Mouse (Mus musculus): Measurements from ENCODE around the gene Gm20605. TPM values are rescaled to one million over a fixed set of nuclear protein-coding genes. Genes with fewer than 3 reads are reported as not detected.

The Gm20605 gene
- polyA plus RNA-seq, 1 experiment, result 3.3 TPM

GRCm38 (mm10) chr5:137686127-137686790, 57.3 kb downstream of the Gm20605 start:
- no peaks in the 10 kb centered on the region for H3K27me3 ChIP-seq (ENCODE audit: control insufficient read depth, insufficient read depth, insufficient read length)
- peaks cover 25% of the 10 kb centered on the region for H3K79me2 ChIP-seq (ENCODE audit: control insufficient read depth, insufficient read depth)
- H3K4me3 ChIP-seq, result no peak overlapping the region
- H3ac ChIP-seq (ENCODE audit: control insufficient read depth, insufficient read length), result no peak overlapping the region
- no peak overlapping the region for H3K4me2 ChIP-seq (ENCODE audit: low read depth)
- no peak for TF ChIP-seq CEBPB (IDR thresholded peaks at IDR 0.05; ENCODE audit: insufficient read depth, poor library complexity, severe bottlenecking)
- H3K36me3 ChIP-seq (ENCODE audit: control insufficient read depth, insufficient read depth), result no peaks in the 10 kb centered on the region

- Histone ChIP-seq H3K27me3 (ENCODE audit: control insufficient read depth, insufficient read depth, insufficient read length) (no peaks in the 10 kb centered on the region), H3K79me2 (ENCODE audit: control insufficient read depth, insufficient read depth) (no peaks in the 10 kb centered on the region), H3ac (ENCODE audit: control insufficient read depth, insufficient read length) (no peak overlapping the region), H3K4me2 (ENCODE audit: low read depth) (no peak overlapping the region), H3K36me3 (ENCODE audit: control insufficient read depth, insufficient read depth) (no peaks in the 10 kb centered on the region), H3K4me3 (no peak overlapping the region)
- no peak for TF ChIP-seq REST (IDR thresholded peaks at IDR 0.05; ENCODE audit: insufficient read depth, insufficient read length)
- no peak for TF ChIP-seq E2F4 (IDR thresholded peaks at IDR 0.05; ENCODE audit: insufficient read depth)
These were observed 61.0 kb downstream of the Gm20605 start for GRCm38 (mm10) chr5:137689974-137690373.

- Histone ChIP-seq H3K27me3 (ENCODE audit: control insufficient read depth, insufficient read depth, insufficient read length) (peaks cover 2% of the 10 kb centered on the region), H3K36me3 (ENCODE audit: control insufficient read depth, insufficient read depth) (no peaks in the 10 kb centered on the region), H3ac (ENCODE audit: control insufficient read depth, insufficient read length) (no peak overlapping the region), H3K79me2 (ENCODE audit: control insufficient read depth, insufficient read depth) (no peaks in the 10 kb centered on the region), H3K4me3 (no peak overlapping the region), H3K4me2 (ENCODE audit: low read depth) (no peak overlapping the region)
- TF ChIP-seq CEBPB (IDR thresholded peaks at IDR 0.05; ENCODE audit: insufficient read depth, poor library complexity, severe bottlenecking) (no peak), TCF12 (IDR thresholded peaks at IDR 0.05; ENCODE audit: insufficient read depth, poor library complexity, severe bottlenecking) (no peak), POLR2A (IDR thresholded peaks at IDR 0.05; ENCODE audit: insufficient read length, low read depth) (no peak), MYOG (IDR thresholded peaks at IDR 0.05; ENCODE audit: control insufficient read depth in 1 of 3, insufficient read depth in 1 of 3, insufficient read length in 2 of 3, low read depth in 2 of 3) (no peak), SRF (IDR thresholded peaks at IDR 0.05; ENCODE audit: control insufficient read depth, insufficient read length, low read depth) (no peak), POLR2AphosphoS2 (IDR thresholded peaks at IDR 0.05; ENCODE audit: insufficient read length, low read depth) (no peak), REST (IDR thresholded peaks at IDR 0.05; ENCODE audit: insufficient read depth, insufficient read length) (no peak), MAX (IDR thresholded peaks at IDR 0.05; ENCODE audit: low read depth) (no peak), USF1 (IDR thresholded peaks at IDR 0.05; ENCODE audit: low read depth) (no peak), TCF3 (IDR thresholded peaks at IDR 0.05; ENCODE audit: insufficient read length, low read depth) (no peak), MYOD1 (IDR thresholded peaks at IDR 0.05; ENCODE audit: control insufficient read depth in 1 of 3, insufficient read length in 2 of 3, low read depth in 2 of 3) (no peak), E2F4 (IDR thresholded peaks at IDR 0.05; ENCODE audit: insufficient read depth) (no peak)
These were observed 61.6 kb downstream of the Gm20605 start for GRCm38 (mm10) chr5:137690531-137690930.

- Histone ChIP-seq H3ac (ENCODE audit: control insufficient read depth, insufficient read length) (no peak overlapping the region), H3K36me3 (ENCODE audit: control insufficient read depth, insufficient read depth) (no peaks in the 10 kb centered on the region), H3K79me2 (ENCODE audit: control insufficient read depth, insufficient read depth) (no peaks in the 10 kb centered on the region), H3K4me2 (ENCODE audit: low read depth) (no peak overlapping the region), H3K4me3 (no peak overlapping the region), H3K27me3 (ENCODE audit: control insufficient read depth, insufficient read depth, insufficient read length) (peaks cover 4% of the 10 kb centered on the region)
- TF ChIP-seq USF1 (IDR thresholded peaks at IDR 0.05; ENCODE audit: low read depth), result no peak
- TF ChIP-seq REST (IDR thresholded peaks at IDR 0.05; ENCODE audit: insufficient read depth, insufficient read length), result no peak
- no peak for TF ChIP-seq TCF12 (IDR thresholded peaks at IDR 0.05; ENCODE audit: insufficient read depth, poor library complexity, severe bottlenecking)
- no peak for TF ChIP-seq MYOD1 (IDR thresholded peaks at IDR 0.05; ENCODE audit: control insufficient read depth in 1 of 3, insufficient read length in 2 of 3, low read depth in 2 of 3)
These were observed 62.9 kb downstream of the Gm20605 start for GRCm38 (mm10) chr5:137691881-137692280.

Other genes with a start within 250 kb of the Gm20605 start
- gene Zan, start 152.1 kb upstream of the Gm20605 start, polyA plus RNA-seq (2012; fragmentation: generic; extraction: Trizol), result 0.01 TPM
- gene Pop7, start 126.7 kb upstream of the Gm20605 start, polyA plus RNA-seq (2012; fragmentation: generic; extraction: Trizol), result 53.0 TPM
- gene Gigyf1, start 110.6 kb upstream of the Gm20605 start, polyA plus RNA-seq (2012; fragmentation: generic; extraction: Trizol), result 9.6 TPM
- not detected for gene Epo, start 95.9 kb upstream of the Gm20605 start, polyA plus RNA-seq (2012; fragmentation: generic; extraction: Trizol)
- 632 TPM for gene Gnb2, start 95.7 kb upstream of the Gm20605 start, polyA plus RNA-seq (2012; fragmentation: generic; extraction: Trizol)
- gene Actl6b, start 75.7 kb upstream of the Gm20605 start, polyA plus RNA-seq (2012; fragmentation: generic; extraction: Trizol), result not detected
- gene Tfr2, start 59.3 kb upstream of the Gm20605 start, polyA plus RNA-seq (2012; fragmentation: generic; extraction: Trizol), result 1.1 TPM
- 30.3 TPM for gene Mospd3, start 28.1 kb upstream of the Gm20605 start, polyA plus RNA-seq (2012; fragmentation: generic; extraction: Trizol)
- 368 TPM for gene Pcolce, start 15.4 kb upstream of the Gm20605 start, polyA plus RNA-seq (2012; fragmentation: generic; extraction: Trizol)
- gene Fbxo24, start 173 bp upstream of the Gm20605 start, polyA plus RNA-seq (2012; fragmentation: generic; extraction: Trizol), result 0.72 TPM
- gene Lrch4, start 54 bp upstream of the Gm20605 start, polyA plus RNA-seq (2012; fragmentation: generic; extraction: Trizol), result 29.1 TPM
- 4.6 TPM for gene Sap25, start 12.2 kb downstream of the Gm20605 start, polyA plus RNA-seq (2012; fragmentation: generic; extraction: Trizol)
- 0.04 TPM for gene Irs3, start 16.5 kb downstream of the Gm20605 start, polyA plus RNA-seq (2012; fragmentation: generic; extraction: Trizol)
- gene Agfg2, start 55.6 kb downstream of the Gm20605 start, polyA plus RNA-seq (2012; fragmentation: generic; extraction: Trizol), result 8.7 TPM
- gene Nyap1, start 112.4 kb downstream of the Gm20605 start, polyA plus RNA-seq (2012; fragmentation: generic; extraction: Trizol), result 2.7 TPM
- 48.1 TPM for gene Tsc22d4, start 116.6 kb downstream of the Gm20605 start, polyA plus RNA-seq (2012; fragmentation: generic; extraction: Trizol)
- 40.4 TPM for gene Ppp1r35, start 149.7 kb downstream of the Gm20605 start, polyA plus RNA-seq (2012; fragmentation: generic; extraction: Trizol)
- gene Mepce, start 158.5 kb downstream of the Gm20605 start, polyA plus RNA-seq (2012; fragmentation: generic; extraction: Trizol), result 34.4 TPM
- 2.2 TPM for gene Zcwpw1, start 158.6 kb downstream of the Gm20605 start, polyA plus RNA-seq (2012; fragmentation: generic; extraction: Trizol)
- gene Pilra, start 207.1 kb downstream of the Gm20605 start, polyA plus RNA-seq (2012; fragmentation: generic; extraction: Trizol), result 0.05 TPM
- gene Pilrb1, start 228.9 kb downstream of the Gm20605 start, polyA plus RNA-seq (2012; fragmentation: generic; extraction: Trizol), result not detected
- gene Pilrb2, start 242.6 kb downstream of the Gm20605 start, polyA plus RNA-seq (2012; fragmentation: generic; extraction: Trizol), result not detected

Data from myocyte (in vitro differentiated cells).